Mouse (Mus musculus) midbrain, embryonic 11.5 days (tissue): ENCODE measurements around the gene Fam107b. TPM values are rescaled to one million over a fixed set of nuclear protein-coding genes. Genes with fewer than 3 reads are reported as not detected.

Experiments used
- ATAC-seq: fragments of 200-750 bp; cut with Nextera tagmentation; 2 replicates; pipeline ENCODE4 v1.8.0; 2017; ENCODE audit warnings: moderate TSS enrichment, moderate library complexity; ENCODE audit not compliant: low FRiP score
- DNase-seq: peaks from one replicate; pipeline ENCODE4 v3.0.0; 2015; ENCODE audit warnings: low spot score; ENCODE audit errors: missing footprints
- H3K27ac ChIP-seq: fragments of 300-500 bp; sonication (generic); 2 replicates; pipeline ENCODE4 v1.5.1; 2014; ENCODE audit warnings: low read depth, low read length
- H3K27me3 ChIP-seq: fragments of 300-500 bp; sonication (generic); 2 replicates; pipeline ENCODE4 v1.6.1; 2014; ENCODE audit warnings: mild to moderate bottlenecking, low read length, moderate library complexity, mixed read lengths; ENCODE audit not compliant: control insufficient read depth, insufficient read depth
- H3K36me3 ChIP-seq: fragments of 300-500 bp; sonication (generic); 2 replicates; pipeline ENCODE4 v1.6.1; 2014; ENCODE audit warnings: mild to moderate bottlenecking, low read length, moderate library complexity, mixed read lengths; ENCODE audit not compliant: control insufficient read depth, insufficient read depth
- H3K4me1 ChIP-seq: fragments of 300-500 bp; sonication (generic); 2 replicates; pipeline ENCODE4 v1.6.1; 2014; ENCODE audit warnings: low read length; ENCODE audit not compliant: control insufficient read depth, insufficient read depth
- H3K4me2 ChIP-seq: fragments of 300-500 bp; sonication (generic); 2 replicates; pipeline ENCODE4 v1.6.1; 2014; ENCODE audit warnings: mild to moderate bottlenecking, moderate library complexity
- H3K4me3 ChIP-seq: fragments of 300-500 bp; sonication (generic); 2 replicates; pipeline ENCODE4 v1.5.1; 2014; ENCODE audit warnings: low read depth, low read length
- H3K9ac ChIP-seq: fragments of 300-500 bp; sonication (generic); 2 replicates; pipeline ENCODE4 v1.6.1; 2014; ENCODE audit warnings: low read length
- H3K9me3 ChIP-seq: fragments of 300-500 bp; sonication (generic); 2 replicates; pipeline ENCODE4 v1.6.1; 2016; ENCODE audit warnings: low read length; ENCODE audit not compliant: control insufficient read depth
- WGBS: fragments of 180-500 bp; shearing (Covaris S2); extraction: QIAGEN DNeasy Blood & Tissue Kit; methylation state at CpG from one replicate; pipeline ENCODE4 v1.1.7; 2014; 5-methylcytosine and 5-hydroxymethylcytosine counted together
- polyA plus RNA-seq: library from polyadenylated mRNA; unstranded; fragments of >200 nt; fragmentation: Nextera tagmentation; extraction: Ambion mirVana; gene quantifications from 2 replicates; pipeline ENCODE4 v1.2.1, GENCODE M21; 2014

Gene Fam107b
- polyA plus RNA-seq, 1 experiment from 2014 or later = 60.4 TPM

DNA sequence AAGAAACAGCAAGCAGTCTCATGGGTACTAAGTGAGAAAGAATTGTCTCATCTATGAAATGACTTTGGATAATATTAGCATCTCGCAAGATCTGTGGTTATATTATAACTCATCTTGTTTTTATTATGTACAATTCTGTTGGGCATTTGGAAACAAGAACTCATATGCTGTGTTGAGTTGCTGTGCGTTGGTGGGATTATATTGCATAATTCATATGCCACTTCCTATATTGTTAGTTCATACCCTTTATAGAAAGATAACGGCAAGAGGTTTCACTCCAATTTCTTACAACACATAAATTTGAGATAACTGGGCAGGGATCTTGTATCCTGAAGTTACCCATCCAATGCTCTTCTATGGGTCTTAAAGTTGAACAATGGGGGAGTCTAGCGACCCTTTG, 75.5 kb downstream of the Fam107b start:
- no peaks in the 10 kb centered on the region for H3K27me3 ChIP-seq
- DNase-seq (no peak), ATAC-seq (no peak)
- no peak overlapping the region for H3K4me2 ChIP-seq
- no peak overlapping the region for H3K4me3 ChIP-seq
- H3K9ac ChIP-seq = no peak overlapping the region
- H3K9me3 ChIP-seq = no peaks in the 10 kb centered on the region
- no peak overlapping the region for H3K27ac ChIP-seq
- H3K36me3 ChIP-seq = no peaks in the 10 kb centered on the region
- 94% methylated on average over 4 of the region's 4 CpGs for WGBS
- H3K4me1 ChIP-seq = no peaks in the 10 kb centered on the region

GRCm38 (mm10) chr2:3649171-3649570, 78.9 kb downstream of the Fam107b start:
- WGBS = 83% methylated on average over 5 of the region's 5 CpGs
- H3K36me3 ChIP-seq = no peaks in the 10 kb centered on the region
- H3K9me3 ChIP-seq = no peaks in the 10 kb centered on the region
- H3K27me3 ChIP-seq = no peaks in the 10 kb centered on the region
- H3K4me2 ChIP-seq = no peak overlapping the region
- DNase-seq (no peak), ATAC-seq (no peak)
- H3K4me1 ChIP-seq = no peaks in the 10 kb centered on the region
- H3K4me3 ChIP-seq = no peak overlapping the region
- H3K9ac ChIP-seq = no peak overlapping the region
- H3K27ac ChIP-seq = no peak overlapping the region

DNA sequence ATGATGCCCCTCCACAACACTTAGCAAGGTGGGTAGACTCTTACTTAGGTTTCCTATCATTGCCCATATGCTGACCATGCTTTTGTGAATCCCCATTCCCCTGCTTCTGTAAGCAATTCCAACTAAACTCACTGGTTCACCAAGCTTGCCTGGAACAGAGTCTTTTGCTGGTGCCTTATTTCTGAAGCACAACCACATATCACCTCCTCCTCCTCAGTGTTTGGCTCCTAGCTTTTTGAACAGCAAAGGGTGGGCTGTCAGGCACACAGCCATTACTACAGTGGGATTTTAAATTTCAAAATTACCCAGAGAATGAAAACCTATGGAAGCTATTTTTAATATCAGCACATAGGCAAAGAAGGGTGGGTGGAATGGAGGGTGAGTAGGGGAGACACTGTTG, 84.3 kb downstream of the Fam107b start:
- DNase-seq (no peak), ATAC-seq (no peak)
- H3K9me3 ChIP-seq = no peaks in the 10 kb centered on the region
- H3K4me2 ChIP-seq = no peak overlapping the region
- no peak overlapping the region for H3K27ac ChIP-seq
- no peak overlapping the region for H3K9ac ChIP-seq
- H3K4me1 ChIP-seq = no peaks in the 10 kb centered on the region
- no peaks in the 10 kb centered on the region for H3K36me3 ChIP-seq
- no peaks in the 10 kb centered on the region for H3K27me3 ChIP-seq
- H3K4me3 ChIP-seq = no peak overlapping the region

GRCm38 (mm10) chr2:3656091-3656490, 85.8 kb downstream of the Fam107b start:
- no peak for DNase-seq
- no peak overlapping the region for H3K9ac ChIP-seq
- H3K9me3 ChIP-seq = no peaks in the 10 kb centered on the region
- H3K27me3 ChIP-seq = no peaks in the 10 kb centered on the region
- no peak overlapping the region for H3K4me2 ChIP-seq
- H3K36me3 ChIP-seq = no peaks in the 10 kb centered on the region
- ATAC-seq = no peak
- no peak overlapping the region for H3K4me3 ChIP-seq
- no peak overlapping the region for H3K27ac ChIP-seq
- WGBS = 79% methylated on average over 3 of the region's 3 CpGs
- H3K4me1 ChIP-seq = no peaks in the 10 kb centered on the region

DNA sequence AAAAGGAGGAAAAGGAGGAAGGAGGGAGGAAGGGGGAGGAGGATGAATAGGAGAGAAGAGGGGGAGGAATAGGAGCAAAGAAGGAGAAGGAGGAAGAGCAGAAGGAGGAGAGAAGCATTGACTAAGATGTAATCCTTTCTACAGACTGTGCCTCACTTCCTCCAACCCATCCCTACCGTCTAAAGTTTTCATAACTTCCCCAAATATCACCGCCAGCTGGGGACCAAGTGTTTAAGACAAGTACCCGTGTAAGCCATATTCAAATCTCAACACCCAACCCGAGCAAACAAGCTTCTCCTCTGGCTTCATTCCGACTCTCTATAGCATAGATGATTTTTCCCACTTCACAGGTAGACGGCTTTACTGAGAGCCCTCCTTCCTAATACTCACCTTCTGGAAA, 86.5 kb downstream of the Fam107b start:
- DNase-seq = no peak
- Histone ChIP-seq H3K4me3 (no peak overlapping the region), H3K9me3 (no peaks in the 10 kb centered on the region), H3K36me3 (no peaks in the 10 kb centered on the region), H3K9ac (no peak overlapping the region), H3K4me1 (no peaks in the 10 kb centered on the region), H3K27me3 (no peaks in the 10 kb centered on the region), H3K27ac (no peak overlapping the region), H3K4me2 (no peak overlapping the region)
- 92% methylated on average over 6 of the region's 6 CpGs for WGBS
- no peak for ATAC-seq

GRCm38 (mm10) chr2:3657376-3657775, 87.1 kb downstream of the Fam107b start:
- H3K4me2 ChIP-seq = no peak overlapping the region
- DNase-seq (no peak), ATAC-seq (no peak)
- no peaks in the 10 kb centered on the region for H3K4me1 ChIP-seq
- H3K4me3 ChIP-seq = no peak overlapping the region
- no peaks in the 10 kb centered on the region for H3K9me3 ChIP-seq
- H3K9ac ChIP-seq = no peak overlapping the region
- no peak overlapping the region for H3K27ac ChIP-seq
- no peaks in the 10 kb centered on the region for H3K36me3 ChIP-seq
- H3K27me3 ChIP-seq = no peaks in the 10 kb centered on the region
- 80% methylated on average over 5 of the region's 5 CpGs for WGBS

DNA sequence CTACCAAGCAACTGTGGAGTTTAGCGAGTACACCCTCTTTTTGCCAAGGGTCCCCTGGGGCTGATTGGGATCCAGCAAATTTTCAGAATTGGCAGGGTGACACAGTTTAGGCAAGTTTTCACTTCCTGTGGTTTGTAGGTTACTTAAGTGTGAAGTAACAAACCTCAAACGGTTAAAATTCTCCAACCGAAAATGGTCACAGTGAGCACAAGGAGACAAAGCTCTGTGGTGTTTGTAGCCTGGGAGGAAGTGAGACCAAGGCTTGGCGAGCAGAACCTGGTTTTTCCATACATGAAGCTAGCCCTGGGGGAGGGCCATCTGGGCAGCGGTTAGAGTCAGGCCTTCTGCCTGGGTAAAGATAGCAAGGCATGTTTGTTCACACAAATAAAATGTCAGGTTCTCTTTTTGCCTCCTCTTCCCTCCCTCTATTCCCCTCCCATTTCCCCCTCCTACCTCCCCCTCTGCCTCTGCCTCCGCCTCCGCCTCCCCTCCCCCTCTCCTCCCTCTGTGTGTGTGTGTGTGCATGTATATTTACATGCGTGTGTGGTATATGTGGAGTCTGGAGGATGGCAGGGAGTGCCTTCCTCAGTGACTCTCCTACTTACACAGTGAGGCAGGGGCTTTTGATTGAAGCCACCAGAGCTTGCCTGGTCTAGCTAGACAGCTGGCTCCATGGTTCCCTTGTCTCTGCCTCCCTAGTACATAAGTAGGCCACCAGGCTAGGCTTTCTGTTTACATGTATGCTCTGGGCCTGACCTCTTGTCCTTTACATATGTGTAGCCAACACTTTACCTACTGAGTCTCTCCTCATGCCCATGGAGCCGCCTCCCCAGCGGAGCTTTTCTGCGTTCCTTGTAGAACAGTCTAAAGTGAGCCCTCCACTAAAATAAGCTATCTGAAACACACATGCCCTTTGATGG, 87.8 kb downstream of the Fam107b start:
- no peaks in the 10 kb centered on the region for H3K9me3 ChIP-seq
- H3K9ac ChIP-seq = no peak overlapping the region
- no peak for ATAC-seq
- no peak overlapping the region for H3K4me2 ChIP-seq
- H3K4me1 ChIP-seq = no peaks in the 10 kb centered on the region
- no peak for DNase-seq
- no peaks in the 10 kb centered on the region for H3K27me3 ChIP-seq
- H3K27ac ChIP-seq = no peak overlapping the region
- WGBS = 67% methylated on average over 11 of the region's 11 CpGs
- H3K36me3 ChIP-seq = no peaks in the 10 kb centered on the region
- no peak overlapping the region for H3K4me3 ChIP-seq

DNA sequence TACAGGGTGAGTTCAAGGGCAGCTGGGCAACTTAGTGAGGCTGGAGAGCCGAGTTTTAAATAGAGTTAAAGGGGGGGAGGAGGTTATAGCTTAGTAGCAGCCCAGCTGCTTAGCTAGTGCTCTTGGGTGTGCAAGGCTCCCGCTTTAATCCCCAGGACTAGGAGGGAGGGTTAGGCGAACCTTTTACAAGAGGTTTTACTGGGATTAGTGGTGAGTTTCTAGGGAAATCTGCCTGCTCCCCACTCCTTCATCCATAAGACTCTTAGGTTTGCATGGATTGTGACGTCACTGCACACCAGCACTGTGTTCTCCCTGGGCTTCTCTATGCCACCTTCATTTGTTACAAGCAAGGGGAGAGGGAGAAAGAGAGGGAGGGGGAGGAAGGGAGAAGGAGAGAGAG, 88.6 kb downstream of the Fam107b start:
- no peaks in the 10 kb centered on the region for H3K27me3 ChIP-seq
- WGBS = 10% methylated on average over 4 of the region's 4 CpGs
- no peak for DNase-seq
- no peak overlapping the region for H3K4me2 ChIP-seq
- H3K9me3 ChIP-seq = no peaks in the 10 kb centered on the region
- no peaks in the 10 kb centered on the region for H3K36me3 ChIP-seq
- H3K27ac ChIP-seq = no peak overlapping the region
- no peak overlapping the region for H3K4me3 ChIP-seq
- H3K4me1 ChIP-seq = no peaks in the 10 kb centered on the region
- H3K9ac ChIP-seq = no peak overlapping the region
- peak; percentile 46; the same call in 1 of the 2 replicates for ATAC-seq

DNA sequence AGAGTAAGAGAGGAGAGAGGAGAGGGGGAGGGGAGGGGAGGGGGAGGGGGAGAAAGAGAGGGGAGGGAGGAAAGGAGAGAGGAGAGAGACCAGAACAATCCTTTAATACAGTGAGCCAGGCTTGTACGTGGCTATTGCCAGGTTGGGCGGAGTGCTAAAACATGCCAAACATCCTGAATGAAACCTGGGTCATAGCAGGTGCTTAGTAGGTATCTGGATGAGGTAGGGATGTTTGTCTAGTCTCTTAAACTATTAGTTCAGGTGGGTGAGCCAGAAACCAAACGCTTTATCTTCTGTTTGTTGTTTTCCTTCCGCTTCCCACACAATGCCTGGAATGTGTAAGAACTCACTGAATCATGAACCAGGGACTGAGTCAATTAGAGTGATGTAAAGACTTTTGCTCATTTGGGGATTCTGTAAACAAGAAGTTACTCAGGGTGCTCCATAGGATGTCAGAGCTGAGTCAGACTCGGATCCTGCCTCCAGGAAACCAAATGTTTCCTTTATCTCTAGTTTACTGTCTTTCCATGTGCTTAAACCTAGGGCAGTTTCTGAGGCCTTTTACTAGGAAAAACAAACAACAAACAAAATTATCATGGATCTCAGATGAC, 89.1 kb downstream of the Fam107b start:
- DNase-seq (no peak), ATAC-seq (peak; percentile 16; the same call in 1 of the 2 replicates)
- Histone ChIP-seq H3K4me2 (no peak overlapping the region), H3K27ac (no peak overlapping the region), H3K9ac (no peak overlapping the region), H3K27me3 (no peaks in the 10 kb centered on the region), H3K9me3 (no peaks in the 10 kb centered on the region), H3K4me1 (no peaks in the 10 kb centered on the region), H3K4me3 (no peak overlapping the region), H3K36me3 (no peaks in the 10 kb centered on the region)
- WGBS = 37% methylated on average over 5 of the region's 5 CpGs
